Mouse (Mus musculus) CD4-positive helper T cell, adult 2 months (primary cell): ENCODE results near the gene Stxbp2.

Experiments used
- DNase-seq: peaks from one replicate; pipeline ENCODE4 v3.0.0-alpha.2; 2012; ENCODE audit warnings: low read depth, missing footprints, low spot score

Gene Stxbp2

DNA sequence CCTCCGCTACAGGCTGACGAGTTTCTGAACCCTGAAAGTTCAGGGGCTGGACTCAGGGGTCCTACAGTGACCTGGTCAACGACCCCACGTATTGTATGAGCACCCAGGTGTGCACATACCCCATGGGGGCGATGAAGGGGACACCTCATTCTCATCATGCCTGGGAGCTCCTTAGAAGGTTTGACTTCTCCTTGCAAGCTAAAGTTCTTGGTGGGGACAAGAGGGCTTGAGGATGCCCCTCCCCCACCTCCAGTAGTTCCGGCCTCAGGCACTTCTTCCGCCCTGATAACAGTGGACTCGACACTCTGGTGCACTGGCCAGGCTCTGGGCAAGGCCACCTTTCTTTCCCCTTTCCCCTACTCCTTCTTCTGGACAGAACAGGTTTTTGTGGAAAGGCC is 722 bp downstream of the Stxbp2 start:
- peak; percentile 27 for DNase-seq

DNA sequence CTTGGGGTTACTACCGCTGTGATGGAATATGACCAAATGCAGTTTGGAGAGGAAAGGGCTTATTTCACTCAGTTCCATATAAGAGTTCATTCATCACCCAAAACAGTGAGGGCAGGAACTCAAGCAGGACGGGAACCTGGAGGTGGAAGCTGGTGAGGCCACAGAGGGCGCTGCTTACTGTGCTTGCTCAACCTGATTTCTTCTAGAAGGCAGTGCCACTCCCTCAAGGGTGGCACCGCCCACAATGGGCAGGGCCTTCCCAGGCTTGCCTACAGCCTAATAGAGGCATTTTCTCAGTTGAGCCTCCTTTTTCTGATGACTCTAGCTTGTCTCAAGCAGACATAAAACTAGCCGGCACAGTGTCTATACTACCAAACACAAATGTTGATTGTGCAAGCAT is 15.0 kb downstream of the Stxbp2 start:
- DNase-seq: peak; percentile 65

GRCm38 (mm10) chr8:3646824-3647531 is 16.2 kb downstream of the Stxbp2 start:
- DNase-seq: no peak

DNA sequence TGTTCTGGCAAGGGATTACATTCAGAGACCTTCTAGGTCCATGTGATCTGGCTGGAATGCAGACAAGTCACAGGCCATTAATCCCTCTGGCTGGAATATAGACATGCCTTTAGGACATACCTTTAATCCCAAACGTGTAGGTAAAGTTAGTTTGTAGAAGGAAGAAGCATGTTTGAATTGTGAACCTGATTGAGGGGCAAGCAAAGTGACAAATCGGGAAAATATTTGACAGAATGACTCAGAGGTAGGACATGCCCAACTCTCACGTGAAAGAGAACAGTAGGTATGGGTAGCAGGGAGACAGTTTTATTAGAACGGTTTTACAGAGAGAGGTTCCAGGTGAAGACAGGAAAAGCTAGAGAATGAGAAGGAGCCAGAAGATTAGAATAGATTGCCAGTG is 16.8 kb downstream of the Stxbp2 start:
- DNase-seq: no peak

DNA sequence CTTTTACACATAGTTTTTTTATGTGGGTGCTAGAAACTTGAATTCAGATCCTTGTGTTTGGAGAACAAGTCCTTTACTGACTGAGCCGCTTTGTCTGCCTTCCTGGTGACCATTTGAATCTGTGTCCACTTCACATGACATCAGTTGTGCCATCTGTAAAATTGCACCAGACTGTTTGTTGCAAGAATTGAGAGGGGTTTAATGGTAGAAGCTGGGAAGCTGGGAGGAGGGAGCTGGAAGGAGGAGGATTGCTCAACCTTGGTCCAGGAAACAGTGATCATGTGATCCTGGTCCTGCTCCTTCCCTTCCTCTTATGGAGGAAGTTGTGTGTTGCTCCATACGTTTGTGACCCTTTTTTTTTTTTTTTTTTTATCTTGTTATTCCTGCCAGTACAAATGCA is 17.5 kb downstream of the Stxbp2 start:
- DNase-seq: no peak

GRCm38 (mm10) chr8:3648990-3649389 is 18.2 kb downstream of the Stxbp2 start:
- DNase-seq: no peak

- no peak for DNase-seq
These were observed 22.1 kb downstream of the Stxbp2 start for GRCm38 (mm10) chr8:3652845-3653244.

DNA sequence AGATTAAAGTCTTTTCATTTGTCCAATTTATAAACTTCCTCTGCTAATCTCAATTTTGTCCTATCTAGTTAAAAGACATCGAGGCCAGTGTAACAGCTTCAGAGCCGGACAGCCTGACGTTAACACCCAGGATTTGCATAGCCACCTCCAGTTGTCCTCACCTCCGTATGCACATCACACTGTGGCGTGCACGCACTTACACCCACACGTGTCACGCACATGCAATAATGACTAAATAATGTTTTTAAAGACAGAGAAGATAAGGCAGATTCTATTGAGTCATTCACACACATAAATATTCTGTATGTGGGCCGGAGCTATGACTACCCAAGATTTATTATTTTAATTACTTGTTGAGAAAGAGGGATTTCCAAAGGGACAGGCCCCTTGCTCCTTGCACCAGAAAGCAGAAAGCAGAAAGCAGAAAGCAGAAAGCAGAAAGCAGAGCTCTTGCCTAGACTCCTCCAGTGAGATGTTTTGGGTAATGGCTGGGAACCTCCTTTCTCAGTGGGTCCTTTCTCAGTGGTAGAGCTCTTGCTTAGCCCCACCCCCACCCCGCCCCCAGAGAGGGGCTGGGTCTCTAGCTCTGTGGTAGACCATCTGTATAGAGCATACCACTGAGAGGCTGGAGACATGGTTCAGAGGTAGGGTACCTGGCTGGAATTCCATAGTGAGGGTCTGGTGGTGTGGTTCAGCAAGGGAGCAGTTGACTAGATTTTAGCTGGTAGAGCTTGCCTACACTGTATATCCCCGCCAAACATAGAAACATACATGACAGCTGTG is 24.2 kb downstream of the Stxbp2 start:
- DNase-seq: no peak

DNA sequence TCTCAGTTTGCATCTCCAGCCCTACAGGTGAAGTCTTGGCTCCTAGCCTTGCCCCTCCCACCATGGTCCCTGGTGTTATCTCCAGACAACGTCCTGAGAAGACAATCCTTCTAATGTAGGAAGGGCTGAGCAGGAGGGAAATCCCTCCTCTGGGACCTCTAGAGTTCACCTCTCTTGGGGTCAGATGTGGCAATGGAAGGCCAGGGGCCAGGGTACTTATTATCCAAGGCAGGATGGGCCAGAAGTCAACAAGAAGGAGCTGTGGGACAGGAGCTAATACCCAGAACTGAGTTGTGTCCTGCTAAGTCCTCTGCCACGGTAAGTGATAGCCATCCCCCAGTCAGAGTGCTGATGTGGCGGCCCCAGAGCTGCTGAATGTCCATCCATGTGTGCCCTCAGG is 24.8 kb downstream of the Stxbp2 start, which contains the start of gene Retn:
Gene Retn (plus strand): TSS at position 245 of the 400 bp plus-strand sequence.
- DNase-seq: no peak

- no peak for DNase-seq
These were observed 26.1 kb downstream of the Stxbp2 start for GRCm38 (mm10) chr8:3656725-3657381.

DNA sequence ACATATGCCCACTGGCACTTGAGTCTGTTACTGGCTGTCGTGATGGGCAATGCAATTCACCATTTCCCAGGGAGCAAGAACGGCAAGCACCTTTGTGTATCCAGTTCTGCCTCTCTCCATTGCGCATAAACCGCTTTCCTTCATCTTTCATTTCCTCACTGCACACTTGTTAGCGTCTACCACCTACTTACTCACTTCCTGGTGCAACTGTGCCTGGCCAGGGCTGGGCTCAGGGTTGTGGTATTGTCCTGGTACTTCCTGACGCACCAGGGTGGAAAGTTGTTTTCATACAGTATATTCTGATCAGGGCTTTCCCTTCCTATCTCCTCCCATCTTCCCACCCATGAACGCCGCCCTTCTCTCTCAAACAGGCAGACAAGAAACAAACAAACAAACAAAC is 30.1 kb downstream of the Stxbp2 start:
- no peak for DNase-seq

DNA sequence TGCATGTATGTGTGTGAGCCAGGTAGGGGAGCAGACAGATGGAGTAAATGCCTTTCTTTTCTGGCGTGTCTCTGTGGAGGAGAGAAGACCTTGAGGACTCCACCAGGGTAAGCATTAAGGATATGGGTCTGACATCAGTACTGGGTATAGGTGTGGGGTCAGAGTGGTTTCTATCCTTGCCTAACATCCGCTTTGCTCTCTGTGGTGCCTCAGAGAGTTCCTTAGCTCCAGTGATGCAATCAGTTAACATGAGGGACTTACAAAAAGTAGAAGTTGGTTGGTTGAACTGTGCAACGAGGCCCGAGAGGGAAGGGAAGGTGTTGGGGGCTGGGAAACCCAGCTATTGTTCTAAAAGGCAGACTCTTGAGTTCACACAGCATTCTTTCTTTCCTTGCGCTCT is 33.6 kb downstream of the Stxbp2 start:
- DNase-seq: no peak

DNA sequence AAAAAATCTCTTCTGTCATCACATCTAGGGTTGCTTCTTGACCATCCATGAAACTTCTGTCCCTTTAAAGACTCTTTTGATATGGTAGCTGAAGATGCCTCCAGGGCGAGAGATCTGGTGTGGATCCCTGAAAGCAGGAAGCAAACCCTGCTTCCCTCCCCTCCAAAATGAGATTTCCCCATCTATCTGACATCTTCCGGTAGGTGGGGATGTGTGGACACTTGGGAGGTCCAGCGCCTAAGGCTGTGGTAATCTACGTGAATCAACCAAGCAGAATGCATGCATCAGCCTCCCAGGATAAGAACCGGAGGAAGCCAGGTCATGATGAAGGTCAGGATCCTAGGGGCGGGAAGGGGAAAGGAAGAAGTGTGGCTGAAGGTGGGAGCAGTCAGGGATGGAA is 34.8 kb downstream of the Stxbp2 start, which contains the start of gene Mcemp1:
Gene Mcemp1 (plus strand): TSS at position 248 of the 400 bp plus-strand sequence.
- no peak for DNase-seq

GRCm38 (mm10) chr8:3670388-3670787 is 39.6 kb downstream of the Stxbp2 start:
- DNase-seq: peak; percentile 34

DNA sequence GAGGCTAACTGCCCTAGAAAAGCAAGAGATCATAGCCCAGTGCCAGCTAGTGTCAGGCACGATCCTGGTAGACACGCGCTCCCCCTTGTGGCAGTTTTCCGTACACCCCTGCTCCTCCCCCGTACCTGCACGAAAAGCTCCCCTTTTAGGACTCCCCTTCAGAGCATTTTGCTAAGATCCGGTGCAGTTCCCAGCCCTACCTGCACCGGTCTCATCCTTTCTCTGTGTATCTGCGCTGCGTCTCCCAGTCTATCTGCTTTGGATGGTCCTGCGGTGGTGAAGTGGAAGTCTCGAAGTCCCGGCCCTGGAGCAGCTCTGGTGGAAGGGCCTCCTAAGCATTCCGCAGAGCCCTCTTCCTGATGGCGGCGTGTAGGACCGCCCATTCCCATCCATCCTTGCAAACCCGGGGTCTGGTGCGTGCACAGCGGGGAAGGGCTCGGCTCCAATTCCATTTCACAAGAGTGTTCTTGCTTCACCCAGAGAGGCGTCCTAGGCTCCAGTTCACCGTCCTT is 41.3 kb downstream of the Stxbp2 start, which contains the start of gene Fcor:
Gene Fcor (minus strand): TSS at position 383 of the 512 bp plus-strand sequence.
- peak; percentile 82 for DNase-seq

- DNase-seq: no peak
These were observed 43.9 kb downstream of the Stxbp2 start for GRCm38 (mm10) chr8:3674671-3675070.

DNA sequence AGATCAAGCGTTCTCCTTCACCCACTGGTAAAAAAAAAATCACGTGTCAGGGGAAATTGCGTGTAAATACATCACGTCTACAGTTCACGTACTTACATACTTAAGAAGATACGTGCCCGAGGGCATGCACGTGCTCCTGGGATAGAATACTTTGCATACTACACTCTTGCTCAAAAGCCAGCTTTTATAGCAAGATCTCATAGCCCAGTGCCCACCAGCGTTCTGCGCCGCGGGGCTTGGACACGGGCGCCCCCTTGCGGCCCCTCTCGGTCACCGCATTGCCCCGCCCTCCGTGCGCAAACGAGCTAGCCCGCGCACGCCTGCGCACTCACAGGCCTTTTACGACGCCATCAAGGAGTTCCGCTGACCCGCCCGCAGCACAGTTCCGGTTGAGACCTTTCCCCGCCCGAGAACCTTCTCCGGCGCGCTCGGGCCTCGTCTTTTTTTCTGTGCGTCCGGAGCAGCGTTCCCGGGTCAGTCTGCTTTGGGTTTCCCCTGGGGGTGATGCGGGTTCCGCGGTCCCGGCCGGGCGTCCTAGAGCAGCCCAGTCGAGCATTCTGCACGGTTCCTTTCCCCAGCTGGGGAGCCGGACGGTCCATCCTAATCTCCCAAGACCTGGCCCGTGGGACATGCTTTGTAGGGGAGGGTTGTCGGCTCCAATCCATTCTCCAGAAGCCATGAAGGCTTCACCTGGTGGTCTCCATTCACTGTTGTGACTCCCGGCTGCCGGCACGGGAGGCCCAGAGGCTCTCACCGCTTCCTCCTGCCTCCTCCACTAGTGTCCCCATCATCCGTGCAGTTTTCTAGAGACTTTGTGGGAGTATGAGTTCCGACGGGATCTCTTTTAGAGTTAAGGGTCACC is 45.6 kb downstream of the Stxbp2 start, which contains the start of gene Trappc5:
Gene Trappc5 (plus strand): TSS at position 169 of the 862 bp plus-strand sequence.
- DNase-seq: peak; percentile 94

GRCm38 (mm10) chr8:3676993-3677579 is 46.3 kb downstream of the Stxbp2 start:
- DNase-seq: no peak

DNA sequence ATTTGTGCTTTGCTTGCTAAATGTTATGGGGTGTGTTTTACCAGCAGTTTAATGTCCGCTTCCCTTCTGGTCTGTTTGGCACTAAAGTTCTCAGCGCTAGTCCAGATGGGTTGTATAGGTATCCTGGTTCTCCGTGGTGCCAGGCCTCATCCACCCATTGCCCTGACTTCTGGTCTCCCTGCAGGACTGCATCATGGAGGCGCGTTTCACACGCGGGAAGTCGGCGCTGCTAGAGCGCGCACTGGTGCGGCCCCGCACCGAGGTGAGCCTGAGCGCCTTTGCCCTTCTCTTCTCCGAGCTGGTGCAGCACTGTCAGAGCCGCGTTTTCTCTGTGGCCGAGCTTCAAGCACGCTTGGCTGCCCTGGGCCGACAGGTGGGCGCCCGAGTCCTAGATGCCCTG is 48.1 kb downstream of the Stxbp2 start:
- DNase-seq: no peak

GRCm38 (mm10) chr8:3679236-3679635 is 48.5 kb downstream of the Stxbp2 start:
- DNase-seq: no peak

GRCm38 (mm10) chr8:3679656-3680055 is 48.9 kb downstream of the Stxbp2 start:
- DNase-seq: no peak
